Comparison of ENCODE assay signal across 28 mouse cellular contexts in genomic region chr13:10990503-10991025, GRCm38 (mm10).
DNase-seq lines count a peak whose midpoint lies in the region; ATAC-seq and TF ChIP-seq lines count a peak whose summit lies in the region.
"Had no signal": no experiment of that assay in that cellular context is flagged by ENCODE, and none has a peak within 500 bp of the region (broad histone marks: within the 10 kb centered on the region; RNA-seq: fewer than 3 reads in every experiment).

No protein-coding gene starts in this region.

- ATAC-seq in hindbrain, postnatal 0 days: no peak
- ATAC-seq in hindbrain, embryonic 14.5 days (ENCODE audit: low FRiP score): no peak
- ATAC-seq in midbrain, postnatal 0 days (ENCODE audit: low FRiP score): no peak
- ATAC-seq in midbrain, embryonic 15.5 days (replicated peaks): no peak
- no peak for ATAC-seq in hindbrain, embryonic 12.5 days (ENCODE audit: low FRiP score)
- ATAC-seq: intestine, postnatal 0 days had no signal

- 69% methylated on average over 4 of the region's 4 CpGs for WGBS in hindbrain, postnatal 0 days
- WGBS in hindbrain, embryonic 14.5 days: 83% methylated on average over 4 of the region's 4 CpGs
- WGBS in midbrain, postnatal 0 days: 86% methylated on average over 4 of the region's 4 CpGs
- 86% methylated on average over 4 of the region's 4 CpGs for WGBS in midbrain, embryonic 15.5 days
- 83% methylated on average over 4 of the region's 4 CpGs for WGBS in hindbrain, embryonic 12.5 days

- H3K36me3 ChIP-seq in hindbrain, postnatal 0 days (ENCODE audit: insufficient read depth, low read length): no peaks in the 10 kb centered on the region
- H3K36me3 ChIP-seq in hindbrain, embryonic 14.5 days (replicated peaks; ENCODE audit: control insufficient read depth, insufficient read depth): no peaks in the 10 kb centered on the region
- no peaks in the 10 kb centered on the region for H3K36me3 ChIP-seq in midbrain, postnatal 0 days (ENCODE audit: insufficient read depth, low read length)
- H3K36me3 ChIP-seq in midbrain, embryonic 15.5 days (replicated peaks): no peaks in the 10 kb centered on the region
- no peaks in the 10 kb centered on the region for H3K36me3 ChIP-seq in hindbrain, embryonic 12.5 days
- H3K36me3 ChIP-seq: embryonic facial prominence, embryonic 13.5 days; heart, embryonic 10.5 days; heart, embryonic 15.5 days; liver, embryonic 15.5 days; stomach, embryonic 15.5 days had no signal

- H3K9me3 ChIP-seq in hindbrain, postnatal 0 days (ENCODE audit: low read length): no peaks in the 10 kb centered on the region
- H3K9me3 ChIP-seq in hindbrain, embryonic 14.5 days (ENCODE audit: control insufficient read depth, low read length): no peaks in the 10 kb centered on the region
- no peaks in the 10 kb centered on the region for H3K9me3 ChIP-seq in midbrain, postnatal 0 days (ENCODE audit: low read length)
- no peaks in the 10 kb centered on the region for H3K9me3 ChIP-seq in midbrain, embryonic 15.5 days
- H3K9me3 ChIP-seq in hindbrain, embryonic 12.5 days (replicated peaks): no peaks in the 10 kb centered on the region
- H3K9me3 ChIP-seq: embryonic facial prominence, embryonic 13.5 days; heart, embryonic 10.5 days; heart, embryonic 15.5 days; liver, embryonic 15.5 days; stomach, embryonic 15.5 days had no signal

- no peak overlapping the region for H3K27ac ChIP-seq in hindbrain, postnatal 0 days
- H3K27ac ChIP-seq in hindbrain, embryonic 14.5 days: no peak overlapping the region
- no peak overlapping the region for H3K27ac ChIP-seq in midbrain, postnatal 0 days (ENCODE audit: low read depth, low read length)
- no peak overlapping the region for H3K27ac ChIP-seq in midbrain, embryonic 15.5 days
- no peak overlapping the region for H3K27ac ChIP-seq in hindbrain, embryonic 12.5 days
- H3K27ac ChIP-seq: embryonic facial prominence, embryonic 13.5 days; heart, embryonic 10.5 days; heart, embryonic 15.5 days; liver, embryonic 15.5 days; stomach, embryonic 15.5 days had no signal

- no peak for TF ChIP-seq CTCF in hindbrain, postnatal 0 days (IDR thresholded peaks at IDR 0.05; ENCODE audit: low read depth)
- TF ChIP-seq CTCF in midbrain, postnatal 0 days (IDR thresholded peaks at IDR 0.05): no peak

- H3K4me3 ChIP-seq in hindbrain, postnatal 0 days (ENCODE audit: low read length): no peak overlapping the region
- H3K4me3 ChIP-seq in hindbrain, embryonic 14.5 days (replicated peaks; ENCODE audit: low read length): no peak overlapping the region
- H3K4me3 ChIP-seq in midbrain, postnatal 0 days (ENCODE audit: low read depth, low read length): no peak overlapping the region
- H3K4me3 ChIP-seq in midbrain, embryonic 15.5 days: no peak overlapping the region
- no peak overlapping the region for H3K4me3 ChIP-seq in hindbrain, embryonic 12.5 days
- H3K4me3 ChIP-seq: embryonic facial prominence, embryonic 13.5 days; heart, embryonic 10.5 days; heart, embryonic 15.5 days; liver, embryonic 15.5 days; stomach, embryonic 15.5 days had no signal

- no peak overlapping the region for H3K4me2 ChIP-seq in hindbrain, postnatal 0 days (ENCODE audit: low read depth, low read length)
- H3K4me2 ChIP-seq in hindbrain, embryonic 14.5 days (replicated peaks): no peak overlapping the region
- no peak overlapping the region for H3K4me2 ChIP-seq in midbrain, postnatal 0 days (ENCODE audit: low read depth, low read length, poor library complexity, severe bottlenecking)
- no peak overlapping the region for H3K4me2 ChIP-seq in midbrain, embryonic 15.5 days
- no peak overlapping the region for H3K4me2 ChIP-seq in hindbrain, embryonic 12.5 days (replicated peaks)
- H3K4me2 ChIP-seq: embryonic facial prominence, embryonic 13.5 days; heart, embryonic 15.5 days; liver, embryonic 15.5 days; lung, embryonic 14.5 days; stomach, embryonic 15.5 days had no signal

- no peaks in the 10 kb centered on the region for H3K4me1 ChIP-seq in hindbrain, postnatal 0 days (ENCODE audit: insufficient read depth, low read length)
- H3K4me1 ChIP-seq in hindbrain, embryonic 14.5 days (replicated peaks; ENCODE audit: control insufficient read depth, insufficient read depth, low read length): no peaks in the 10 kb centered on the region
- H3K4me1 ChIP-seq in midbrain, postnatal 0 days (ENCODE audit: insufficient read depth, low read length): no peaks in the 10 kb centered on the region
- H3K4me1 ChIP-seq in midbrain, embryonic 15.5 days: peaks cover 3% of the 10 kb centered on the region; the same call in 1 of the 2 replicates
- H3K4me1 ChIP-seq in hindbrain, embryonic 12.5 days: no peaks in the 10 kb centered on the region
- H3K4me1 ChIP-seq: embryonic facial prominence, embryonic 13.5 days; heart, embryonic 10.5 days; heart, embryonic 15.5 days; liver, embryonic 15.5 days; stomach, embryonic 15.5 days had no signal

- H3K27me3 ChIP-seq in hindbrain, postnatal 0 days (ENCODE audit: insufficient read depth, low read length): no peaks in the 10 kb centered on the region
- no peaks in the 10 kb centered on the region for H3K27me3 ChIP-seq in hindbrain, embryonic 14.5 days (ENCODE audit: control insufficient read depth, insufficient read depth, low read length)
- no peaks in the 10 kb centered on the region for H3K27me3 ChIP-seq in midbrain, postnatal 0 days (ENCODE audit: insufficient read depth, low read length)
- H3K27me3 ChIP-seq in midbrain, embryonic 15.5 days (replicated peaks): no peaks in the 10 kb centered on the region
- H3K27me3 ChIP-seq in hindbrain, embryonic 12.5 days: no peaks in the 10 kb centered on the region
- H3K27me3 ChIP-seq: CH12.LX; embryonic facial prominence, embryonic 13.5 days; heart, embryonic 15.5 days; liver, embryonic 15.5 days; stomach, embryonic 15.5 days had no signal

- DNase-seq in cerebellum, postnatal 10 days: peak; percentile 62 to 64
- DNase-seq in cerebellum, adult 11-12 months: no peak
- peak; percentile 14 for DNase-seq in hindbrain, postnatal 0 days (ENCODE audit: low spot score)
- DNase-seq in hindbrain, embryonic 14.5 days (ENCODE audit: low spot score): no peak
- DNase-seq in midbrain, postnatal 0 days (ENCODE audit: low spot score): peak; percentile 24
- DNase-seq in telencephalon, adult 2 months (ENCODE audit: low read depth, low spot score): peak; percentile 5
- DNase-seq: adrenal gland, postnatal 10 days; cerebellum, adult 9-10 months; gastrocnemius, postnatal 25 days; heart, adult 11 months; kidney, adult 9 months; kidney, postnatal 14 days; liver; lung, embryonic 14.5 days; lung, postnatal 14 days; midbrain, embryonic 14.5 days; right cerebral cortex, postnatal 25 days; thymus, adult 18-20 months; thymus, postnatal 25 days had no signal

- no peak overlapping the region for H3K9ac ChIP-seq in hindbrain, postnatal 0 days (replicated peaks; ENCODE audit: low read length)
- H3K9ac ChIP-seq in hindbrain, embryonic 14.5 days: no peak overlapping the region
- H3K9ac ChIP-seq in midbrain, postnatal 0 days (replicated peaks; ENCODE audit: low read length, poor library complexity, severe bottlenecking): no peak overlapping the region
- no peak overlapping the region for H3K9ac ChIP-seq in midbrain, embryonic 15.5 days
- no peak overlapping the region for H3K9ac ChIP-seq in hindbrain, embryonic 12.5 days
- H3K9ac ChIP-seq: embryonic facial prominence, embryonic 13.5 days; heart, embryonic 15.5 days; liver, embryonic 15.5 days; lung, embryonic 14.5 days; stomach, embryonic 15.5 days had no signal

Comparison
In these comparisons a context has a peak if more than half of its experiments do, and no peak if none do; other contexts are left out.
1. DNase-seq: peak in cerebellum, postnatal 10 days (2 of 2), hindbrain, postnatal 0 days (single experiment), midbrain, postnatal 0 days (single experiment) and telencephalon, adult 2 months (single experiment); none in cerebellum, adult 11-12 months (single experiment) and hindbrain, embryonic 14.5 days (single experiment).